22 mouse cellular contexts compared by ENCODE assay signal in genomic region chr6:16828304-16828703, GRCm38 (mm10).
DNase-seq lines count a peak whose midpoint lies in the region; ATAC-seq and TF ChIP-seq lines count a peak whose summit lies in the region.
"Had no signal": no experiment of that assay in that cellular context is flagged by ENCODE, and none has a peak within 500 bp of the region (broad histone marks: within the 10 kb centered on the region; RNA-seq: fewer than 3 reads in every experiment).

No protein-coding gene starts in this region.

- DNase-seq in midbrain, postnatal 0 days (ENCODE audit: low spot score), result peak; percentile 3
- no peak for DNase-seq in midbrain, embryonic 11.5 days (ENCODE audit: low spot score, missing footprints)
- peak; percentile 31 for DNase-seq in brain, embryonic 14.5 days (ENCODE audit: low read depth)
- DNase-seq in adrenal gland, adult 18-20 months (ENCODE audit: low spot score in 2 of 2), result no peak
- no peak for DNase-seq in heart, postnatal 25 days (ENCODE audit: low spot score)
- DNase-seq: adrenal gland, adult 2 months; adrenal gland, postnatal 14 days; cerebellum, adult 18-20 months; cerebellum, adult 9-10 months; cerebellum, postnatal 14 days; forebrain, postnatal 0 days; gastrocnemius, adult 2 months; gastrocnemius, postnatal 14 days; heart, adult 11 months; heart, postnatal 36 days; kidney, adult 2 months had no signal

- no peaks in the 10 kb centered on the region for H3K4me1 ChIP-seq in hindbrain, embryonic 13.5 days (replicated peaks)
- no peaks in the 10 kb centered on the region for H3K4me1 ChIP-seq in hindbrain, embryonic 12.5 days
- no peaks in the 10 kb centered on the region for H3K4me1 ChIP-seq in midbrain, postnatal 0 days (ENCODE audit: insufficient read depth, low read length)
- H3K4me1 ChIP-seq in midbrain, embryonic 11.5 days (ENCODE audit: control insufficient read depth, insufficient read depth, low read length), result no peaks in the 10 kb centered on the region
- H3K4me1 ChIP-seq in hindbrain, embryonic 16.5 days (ENCODE audit: control insufficient read depth, insufficient read depth, low read depth, low read length), result no peaks in the 10 kb centered on the region
- H3K4me1 ChIP-seq: forebrain, embryonic 10.5 days had no signal

- no peak for TF ChIP-seq CTCF in midbrain, postnatal 0 days (IDR thresholded peaks at IDR 0.05)
- no peak for TF ChIP-seq CTCF in brain, embryonic 14.5 days (IDR thresholded peaks at IDR 0.05; ENCODE audit: borderline replicate concordance, extremely low read depth, insufficient read depth, insufficient read length)

- H3K36me3 ChIP-seq in hindbrain, embryonic 13.5 days, result no peaks in the 10 kb centered on the region
- no peaks in the 10 kb centered on the region for H3K36me3 ChIP-seq in hindbrain, embryonic 12.5 days
- H3K36me3 ChIP-seq in midbrain, postnatal 0 days (ENCODE audit: insufficient read depth, low read length), result no peaks in the 10 kb centered on the region
- H3K36me3 ChIP-seq in midbrain, embryonic 11.5 days (ENCODE audit: control insufficient read depth, insufficient read depth, low read length), result no peaks in the 10 kb centered on the region
- no peaks in the 10 kb centered on the region for H3K36me3 ChIP-seq in hindbrain, embryonic 16.5 days (ENCODE audit: control insufficient read depth, insufficient read depth, low read length)
- H3K36me3 ChIP-seq: forebrain, embryonic 10.5 days had no signal

- intact Hi-C loops in heart, postnatal 25 days (cut with DNase I), result no loop called here

- no peaks in the 10 kb centered on the region for H3K9me3 ChIP-seq in hindbrain, embryonic 13.5 days
- no peaks in the 10 kb centered on the region for H3K9me3 ChIP-seq in hindbrain, embryonic 12.5 days (replicated peaks)
- H3K9me3 ChIP-seq in midbrain, postnatal 0 days (ENCODE audit: low read length), result no peaks in the 10 kb centered on the region
- H3K9me3 ChIP-seq in midbrain, embryonic 11.5 days (ENCODE audit: control insufficient read depth, low read length), result no peaks in the 10 kb centered on the region
- H3K9me3 ChIP-seq in hindbrain, embryonic 16.5 days (ENCODE audit: control insufficient read depth, low read length), result no peaks in the 10 kb centered on the region
- H3K9me3 ChIP-seq: forebrain, embryonic 10.5 days had no signal

- peak; percentile 61; the same call in 1 of the 2 replicates for ATAC-seq in hindbrain, embryonic 13.5 days (ENCODE audit: low FRiP score)
- ATAC-seq in hindbrain, embryonic 12.5 days (ENCODE audit: low FRiP score), result no peak
- no peak for ATAC-seq in midbrain, postnatal 0 days (ENCODE audit: low FRiP score)
- ATAC-seq in midbrain, embryonic 11.5 days (ENCODE audit: low FRiP score), result no peak
- 0 out of 2 replicates have a peak, but pooled peaks have one; percentile 45 for ATAC-seq in hindbrain, embryonic 16.5 days
- ATAC-seq: forebrain, postnatal 0 days; intestine, postnatal 0 days had no signal

- no peak for TF ChIP-seq POLR2A in brain, embryonic 14.5 days (IDR thresholded peaks at IDR 0.05; ENCODE audit: borderline replicate concordance, extremely low read depth, insufficient read depth, insufficient read length, poor library complexity, severe bottlenecking)

- H3K27me3 ChIP-seq in hindbrain, embryonic 13.5 days, result no peaks in the 10 kb centered on the region
- H3K27me3 ChIP-seq in hindbrain, embryonic 12.5 days, result no peaks in the 10 kb centered on the region
- no peaks in the 10 kb centered on the region for H3K27me3 ChIP-seq in midbrain, postnatal 0 days (ENCODE audit: insufficient read depth, low read length)
- H3K27me3 ChIP-seq in midbrain, embryonic 11.5 days (ENCODE audit: control insufficient read depth, insufficient read depth, low read length), result no peaks in the 10 kb centered on the region
- H3K27me3 ChIP-seq in hindbrain, embryonic 16.5 days (replicated peaks; ENCODE audit: control insufficient read depth, insufficient read depth, low read length), result no peaks in the 10 kb centered on the region

- H3K27ac ChIP-seq in hindbrain, embryonic 13.5 days, result no peak overlapping the region
- no peak overlapping the region for H3K27ac ChIP-seq in hindbrain, embryonic 12.5 days
- H3K27ac ChIP-seq in midbrain, postnatal 0 days (ENCODE audit: low read depth, low read length), result no peak overlapping the region
- H3K27ac ChIP-seq in midbrain, embryonic 11.5 days (ENCODE audit: low read depth, low read length), result no peak overlapping the region
- H3K27ac ChIP-seq in hindbrain, embryonic 16.5 days (ENCODE audit: low read depth, low read length), result no peak overlapping the region
- H3K27ac ChIP-seq: forebrain, embryonic 10.5 days; gastrocnemius, adult 2 months had no signal

- H3K4me2 ChIP-seq in hindbrain, embryonic 13.5 days, result no peak overlapping the region
- H3K4me2 ChIP-seq in hindbrain, embryonic 12.5 days (replicated peaks), result no peak overlapping the region
- no peak overlapping the region for H3K4me2 ChIP-seq in midbrain, postnatal 0 days (ENCODE audit: low read depth, low read length, poor library complexity, severe bottlenecking)
- H3K4me2 ChIP-seq in midbrain, embryonic 11.5 days, result no peak overlapping the region
- H3K4me2 ChIP-seq in hindbrain, embryonic 16.5 days (ENCODE audit: low read length), result no peak overlapping the region
- H3K4me2 ChIP-seq: heart, embryonic 11.5 days had no signal

- H3K4me3 ChIP-seq in hindbrain, embryonic 13.5 days, result no peak overlapping the region
- H3K4me3 ChIP-seq in hindbrain, embryonic 12.5 days, result no peak overlapping the region
- H3K4me3 ChIP-seq in midbrain, postnatal 0 days (ENCODE audit: low read depth, low read length), result no peak overlapping the region
- H3K4me3 ChIP-seq in midbrain, embryonic 11.5 days (ENCODE audit: low read depth, low read length), result no peak overlapping the region
- no peak overlapping the region for H3K4me3 ChIP-seq in hindbrain, embryonic 16.5 days (ENCODE audit: low read length)
- H3K4me3 ChIP-seq: forebrain, embryonic 10.5 days; gastrocnemius, adult 2 months had no signal

- H3K9ac ChIP-seq in hindbrain, embryonic 13.5 days, result no peak overlapping the region
- no peak overlapping the region for H3K9ac ChIP-seq in hindbrain, embryonic 12.5 days
- no peak overlapping the region for H3K9ac ChIP-seq in midbrain, postnatal 0 days (replicated peaks; ENCODE audit: low read length, poor library complexity, severe bottlenecking)
- H3K9ac ChIP-seq in midbrain, embryonic 11.5 days (ENCODE audit: low read length), result no peak overlapping the region
- H3K9ac ChIP-seq in hindbrain, embryonic 16.5 days (ENCODE audit: low read depth, low read length), result no peak overlapping the region
- H3K9ac ChIP-seq: forebrain, postnatal 0 days had no signal

Comparison
In these comparisons a context has a peak if more than half of its experiments do, and no peak if none do; other contexts are left out.
1. ATAC-seq: peak in hindbrain, embryonic 13.5 days (single experiment) and hindbrain, embryonic 16.5 days (single experiment); none in hindbrain, embryonic 12.5 days (single experiment), midbrain, postnatal 0 days (single experiment) and midbrain, embryonic 11.5 days (single experiment).
2. DNase-seq: peak in midbrain, postnatal 0 days (single experiment) and brain, embryonic 14.5 days (single experiment); none in midbrain, embryonic 11.5 days (single experiment), adrenal gland, adult 18-20 months (0 of 2) and heart, postnatal 25 days (single experiment).